Mouse (Mus musculus) heart, postnatal 0 days (tissue): ENCODE measurements around the gene Psmd9. TPM values are rescaled to one million over a fixed set of nuclear protein-coding genes. Genes with fewer than 3 reads are reported as not detected.

Experiments used
- ATAC-seq: fragments of 200-750 bp; cut with Nextera tagmentation; 2 replicates; pipeline ENCODE4 v1.8.0; 2017; ENCODE audit warnings: low read depth, moderate number of reproducible peaks, moderate library complexity; ENCODE audit not compliant: insufficient read depth
- DNase-seq: peaks from one replicate; pipeline ENCODE4 v3.0.0-alpha.2; 2016; ENCODE audit warnings: low spot score
- H3K27ac ChIP-seq: fragments of 300-500 bp; sonication (generic); 2 replicates; pipeline ENCODE4 v1.5.1; 2014; ENCODE audit warnings: low read depth, mild to moderate bottlenecking
- H3K27me3 ChIP-seq: fragments of 300-500 bp; sonication (generic); 2 replicates; pipeline ENCODE4 v1.6.1; 2014; ENCODE audit warnings: low read length, mixed read lengths; ENCODE audit not compliant: control insufficient read depth, insufficient read depth
- H3K36me3 ChIP-seq: fragments of 300-500 bp; sonication (generic); replicated peaks from 2 replicates; pipeline ENCODE4 v1.6.1; 2014; ENCODE audit warnings: low read length, mixed read lengths; ENCODE audit not compliant: control insufficient read depth, insufficient read depth
- H3K4me1 ChIP-seq: fragments of 300-500 bp; sonication (generic); 2 replicates; pipeline ENCODE4 v1.6.1; 2014; ENCODE audit warnings: antibody characterized with exemption; ENCODE audit not compliant: control insufficient read depth, insufficient read depth
- H3K4me2 ChIP-seq: fragments of 300-500 bp; sonication (generic); 2 replicates; pipeline ENCODE4 v1.6.1; 2014; ENCODE audit warnings: low read depth, mild to moderate bottlenecking, low read length, moderate library complexity
- H3K4me3 ChIP-seq: fragments of 300-500 bp; sonication (generic); 2 replicates; pipeline ENCODE4 v1.5.1; 2014; ENCODE audit warnings: low read depth, low read length
- H3K9ac ChIP-seq: fragments of 300-500 bp; sonication (generic); replicated peaks from 2 replicates; pipeline ENCODE4 v1.6.1; 2014; ENCODE audit warnings: low read depth, low read length, mixed read lengths
- H3K9me3 ChIP-seq: fragments of 300-500 bp; sonication (generic); replicated peaks from 2 replicates; pipeline ENCODE4 v1.6.1; 2016; ENCODE audit warnings: low read length; ENCODE audit not compliant: control insufficient read depth
- CTCF ChIP-seq: IDR thresholded peaks from 2 replicates; pipeline ENCODE4 v1.5.1; 2016; ENCODE audit warnings: antibody characterized with exemption, control low read depth, low read depth
- EP300 ChIP-seq: IDR thresholded peaks from 2 replicates; pipeline ENCODE4 v1.6.1; 2016; ENCODE audit warnings: antibody characterized with exemption, low read depth
- WGBS: fragments of 180-500 bp; shearing (Covaris S2); extraction: QIAGEN DNeasy Blood & Tissue Kit; methylation state at CpG from one replicate; pipeline ENCODE4 v1.1.7; 2014; 5-methylcytosine and 5-hydroxymethylcytosine counted together
- polyA plus RNA-seq: library from polyadenylated mRNA; unstranded; fragments of >200 nt; fragmentation: Nextera tagmentation; extraction: Ambion mirVana; gene quantifications from 2 replicates; pipeline ENCODE4 v1.2.1, GENCODE M21; 2015
- total RNA-seq: library from RNA; depleted of rRNA; stranded (reverse); fragments of >200 nt; gene quantifications from 2 replicates; pipeline ENCODE4 v1.2.3, GENCODE M21; 2014; ENCODE audit warnings: low replicate concordance

Psmd9 gene
- total and polyA plus RNA-seq, 2 experiments from 2014 or later, result 11.2 to 54.9 TPM

GRCm38 (mm10) chr5:123127031-123127430, 42.2 kb upstream of the Psmd9 start:
- DNase-seq, result no peak
- H3K4me3 ChIP-seq, result no peak overlapping the region
- ATAC-seq, result no peak
- whole genome bisulfite sequencing, result 72% methylated on average over 6 of the region's 6 CpGs
- no peaks in the 10 kb centered on the region for H3K9me3 ChIP-seq
- TF ChIP-seq CTCF (no peak), EP300 (no peak)
- peaks cover 5% of the 10 kb centered on the region for H3K4me1 ChIP-seq
- no peaks in the 10 kb centered on the region for H3K27me3 ChIP-seq
- H3K36me3 ChIP-seq, result no peaks in the 10 kb centered on the region
- H3K27ac ChIP-seq, result no peak overlapping the region
- H3K4me2 ChIP-seq, result no peak overlapping the region
- H3K9ac ChIP-seq, result no peak overlapping the region

- H3K36me3 ChIP-seq, result no peaks in the 10 kb centered on the region
- WGBS, result 56% methylated on average over 10 of the region's 10 CpGs
- no peaks in the 10 kb centered on the region for H3K27me3 ChIP-seq
- DNase-seq, result no peak
- H3K9ac ChIP-seq, result no peak overlapping the region
- ATAC-seq, result no peak
- no peaks in the 10 kb centered on the region for H3K9me3 ChIP-seq
- H3K4me1 ChIP-seq, result peaks cover 7% of the 10 kb centered on the region
- no peak overlapping the region for H3K4me3 ChIP-seq
- H3K27ac ChIP-seq, result peak overlapping the region; percentile 65
- TF ChIP-seq EP300 (no peak), CTCF (no peak)
- peak overlapping the region; percentile 39; the same call in 1 of the 2 replicates for H3K4me2 ChIP-seq
These were observed 40.6 kb upstream of the Psmd9 start for GRCm38 (mm10) chr5:123128426-123129169.

- no peak overlapping the region for H3K9ac ChIP-seq
- no peak for DNase-seq
- no peak overlapping the region for H3K27ac ChIP-seq
- no peaks in the 10 kb centered on the region for H3K36me3 ChIP-seq
- TF ChIP-seq CTCF (no peak), EP300 (no peak)
- no peaks in the 10 kb centered on the region for H3K9me3 ChIP-seq
- ATAC-seq, result no peak
- 76% methylated on average over 10 of the region's 10 CpGs for WGBS
- H3K4me2 ChIP-seq, result 0 out of 2 replicates have a peak overlapping the region, but pooled peaks have one; percentile 39
- no peaks in the 10 kb centered on the region for H3K27me3 ChIP-seq
- no peak overlapping the region for H3K4me3 ChIP-seq
- peaks cover 13% of the 10 kb centered on the region for H3K4me1 ChIP-seq
These were observed 39.9 kb upstream of the Psmd9 start for GRCm38 (mm10) chr5:123129170-123129757.

GRCm38 (mm10) chr5:123130030-123130813, 39.0 kb upstream of the Psmd9 start:
- H3K27me3 ChIP-seq, result no peaks in the 10 kb centered on the region
- no peak overlapping the region for H3K4me3 ChIP-seq
- no peak for ATAC-seq
- no peaks in the 10 kb centered on the region for H3K36me3 ChIP-seq
- no peaks in the 10 kb centered on the region for H3K9me3 ChIP-seq
- WGBS, result 88% methylated on average over 9 of the region's 9 CpGs
- H3K4me2 ChIP-seq, result no peak overlapping the region
- TF ChIP-seq EP300, result no peak
- no peak for TF ChIP-seq CTCF
- DNase-seq, result no peak
- no peak overlapping the region for H3K9ac ChIP-seq
- no peak overlapping the region for H3K27ac ChIP-seq
- H3K4me1 ChIP-seq, result peaks cover 23% of the 10 kb centered on the region

- Histone ChIP-seq H3K27ac (no peak overlapping the region), H3K9me3 (no peaks in the 10 kb centered on the region), H3K4me3 (no peak overlapping the region), H3K4me1 (peaks cover 25% of the 10 kb centered on the region), H3K9ac (no peak overlapping the region), H3K36me3 (no peaks in the 10 kb centered on the region), H3K27me3 (no peaks in the 10 kb centered on the region), H3K4me2 (no peak overlapping the region)
- WGBS, result 88% methylated on average over 5 of the region's 5 CpGs
- ATAC-seq, result no peak
- DNase-seq, result no peak
- no peak for TF ChIP-seq EP300
- no peak for TF ChIP-seq CTCF
These were observed 38.4 kb upstream of the Psmd9 start for GRCm38 (mm10) chr5:123130814-123131148.
